Mouse (Mus musculus): ENCODE measurements around the gene Ugt1a10.

The Ugt1a10 gene

DNA sequence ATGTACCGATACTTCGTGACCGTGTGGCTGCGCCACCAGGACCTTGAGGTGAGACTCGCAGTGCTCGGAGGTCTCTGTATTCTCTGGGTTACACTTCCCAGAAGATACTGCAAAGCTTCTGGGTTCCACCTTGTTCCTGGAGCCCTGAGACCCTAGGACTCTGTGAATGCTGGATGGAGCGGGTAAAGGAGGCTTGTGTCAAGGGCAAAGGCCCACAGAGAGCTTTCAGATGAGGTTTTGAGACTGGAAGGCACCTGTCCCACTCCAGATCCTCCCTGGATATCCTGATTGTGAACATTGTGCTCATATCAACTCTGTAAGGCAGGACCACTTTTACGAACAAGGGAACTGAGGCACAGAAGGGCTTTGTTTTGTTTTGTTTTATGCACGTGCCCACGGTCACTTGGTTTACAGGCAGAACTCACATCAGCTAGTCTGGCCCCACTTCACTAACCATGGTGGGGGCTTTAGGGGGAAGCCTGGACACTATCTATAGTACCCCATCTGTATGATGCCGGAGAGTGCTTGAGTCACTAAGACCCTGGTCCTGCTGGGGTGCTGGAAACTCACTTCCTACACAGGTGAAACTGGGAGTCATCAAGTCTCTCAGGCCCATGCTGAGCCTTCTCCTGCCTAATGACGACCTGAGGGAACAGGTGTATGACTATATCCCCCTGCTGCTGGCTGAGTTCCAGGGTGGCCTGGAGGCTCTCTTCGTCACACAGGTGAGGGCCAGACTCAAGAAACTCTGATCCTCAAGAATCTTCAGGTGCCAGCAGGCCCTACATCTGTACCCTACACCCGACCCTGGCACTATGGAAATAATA, 178.4 kb downstream of the Ugt1a10 start:
- no peak for DNase-seq

- no peak for DNase-seq
These were observed 179.0 kb downstream of the Ugt1a10 start for GRCm38 (mm10) chr1:88234248-88234610.

DNA sequence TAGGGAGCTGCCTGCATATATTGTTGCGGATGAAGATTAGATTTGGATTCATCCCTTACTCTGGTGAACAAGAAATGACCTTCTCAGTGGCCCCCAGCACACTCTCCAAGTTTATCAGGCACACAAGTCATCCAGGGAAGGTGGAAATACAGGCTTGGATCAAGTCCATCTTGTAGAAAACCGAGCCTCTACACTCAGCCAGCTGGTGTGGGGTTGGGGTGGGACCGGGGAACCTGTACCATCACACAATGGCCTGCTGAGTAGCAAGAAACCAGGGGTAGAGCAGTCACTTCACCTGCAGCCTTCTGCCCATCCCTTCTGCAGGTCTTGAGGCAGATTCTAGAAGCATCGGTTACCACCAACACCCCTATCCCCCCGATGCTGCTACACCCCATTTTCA, 179.5 kb downstream of the Ugt1a10 start:
- no peak for DNase-seq

DNA sequence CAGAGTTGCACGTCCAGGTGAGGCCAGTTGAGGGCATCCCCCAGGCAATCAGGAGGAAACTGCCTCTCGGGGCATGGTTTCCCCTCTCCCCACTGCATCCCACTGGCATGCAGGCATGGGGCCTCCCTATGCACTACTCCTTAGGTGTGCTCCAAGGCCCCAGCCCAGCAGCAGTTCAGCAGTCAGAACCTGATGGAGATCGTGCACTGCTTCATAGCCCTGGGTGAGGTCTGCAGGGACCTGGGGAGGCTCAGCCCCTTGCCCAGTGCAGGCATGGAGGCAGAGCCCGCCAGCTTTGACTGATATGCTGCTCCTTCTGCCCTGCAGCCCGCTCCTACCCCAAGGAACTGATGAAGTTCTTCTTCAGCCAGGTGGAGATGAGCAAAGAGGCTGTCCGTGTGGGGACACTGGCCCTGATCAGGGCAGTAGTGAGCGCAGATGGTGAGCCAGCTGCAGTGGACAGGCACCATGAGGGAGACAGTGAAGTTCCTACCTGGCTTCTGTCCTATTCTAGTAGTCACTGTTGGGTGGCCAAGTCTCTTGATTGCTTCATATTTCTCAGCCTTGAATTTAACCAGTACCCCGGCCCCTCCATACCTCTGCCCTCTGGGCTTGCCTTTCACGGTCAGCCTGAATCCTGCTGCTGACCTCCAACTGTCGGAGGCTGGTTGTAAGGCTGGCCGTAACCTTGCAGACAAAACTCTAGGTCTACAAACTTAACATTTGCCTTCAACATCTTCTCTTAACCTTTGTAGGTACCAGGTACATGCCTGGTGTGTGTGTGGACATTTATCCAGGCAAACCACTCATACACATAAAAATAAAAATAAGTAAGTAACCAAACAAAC, 180.1 kb downstream of the Ugt1a10 start:
- DNase-seq = no peak

- no peak for DNase-seq
These were observed 180.8 kb downstream of the Ugt1a10 start for GRCm38 (mm10) chr1:88235894-88236415.

- DNase-seq = no peak
These were observed 182.1 kb downstream of the Ugt1a10 start for GRCm38 (mm10) chr1:88237311-88237710.

GRCm38 (mm10) chr1:88238771-88239170, 183.6 kb downstream of the Ugt1a10 start:
- DNase-seq = no peak

GRCm38 (mm10) chr1:88240072-88240471, 184.9 kb downstream of the Ugt1a10 start:
- DNase-seq = no peak

DNA sequence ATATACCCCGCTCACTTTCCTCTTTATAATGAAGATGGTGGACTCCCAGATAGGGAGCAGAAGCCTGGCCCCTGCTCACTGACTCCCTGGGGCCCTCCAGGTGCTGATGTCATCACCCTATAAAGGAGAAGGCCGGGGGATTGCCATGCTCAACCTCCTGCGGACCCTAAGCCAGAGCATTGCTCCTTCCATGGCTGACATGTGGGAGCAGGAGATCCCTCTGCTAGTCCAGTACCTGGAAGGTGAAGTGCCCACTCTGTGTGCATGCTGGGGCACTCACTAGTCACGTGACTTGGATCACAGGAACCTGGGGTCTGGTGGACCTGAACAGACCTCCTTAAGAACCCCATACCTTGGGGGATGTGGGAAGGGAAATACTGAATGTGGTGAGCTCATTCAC, 185.4 kb downstream of the Ugt1a10 start:
- no peak for DNase-seq

- DNase-seq = no peak
These were observed 188.7 kb downstream of the Ugt1a10 start for GRCm38 (mm10) chr1:88243861-88244260.

DNA sequence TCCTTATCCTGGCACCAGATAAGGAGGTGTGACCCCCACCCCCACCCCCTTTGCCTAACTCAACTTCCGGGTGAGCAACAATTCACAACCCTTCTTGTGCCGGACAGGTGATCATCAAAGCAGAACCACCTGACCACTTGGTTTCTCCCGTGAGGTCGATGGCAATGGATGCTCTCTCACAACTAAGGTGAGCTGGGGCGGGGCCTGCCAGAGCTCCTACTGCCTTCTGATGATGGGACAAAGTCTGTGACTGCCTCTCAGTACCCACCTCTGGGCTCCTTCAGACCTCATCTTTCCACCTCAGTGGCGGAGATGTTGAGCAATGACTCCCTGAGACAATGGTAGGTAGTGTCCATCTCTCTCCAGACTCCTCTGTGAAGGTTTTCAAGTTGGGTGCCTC, 190.7 kb downstream of the Ugt1a10 start:
- DNase-seq = no peak

GRCm38 (mm10) chr1:88246386-88246785, 191.2 kb downstream of the Ugt1a10 start:
- DNase-seq = no peak

DNA sequence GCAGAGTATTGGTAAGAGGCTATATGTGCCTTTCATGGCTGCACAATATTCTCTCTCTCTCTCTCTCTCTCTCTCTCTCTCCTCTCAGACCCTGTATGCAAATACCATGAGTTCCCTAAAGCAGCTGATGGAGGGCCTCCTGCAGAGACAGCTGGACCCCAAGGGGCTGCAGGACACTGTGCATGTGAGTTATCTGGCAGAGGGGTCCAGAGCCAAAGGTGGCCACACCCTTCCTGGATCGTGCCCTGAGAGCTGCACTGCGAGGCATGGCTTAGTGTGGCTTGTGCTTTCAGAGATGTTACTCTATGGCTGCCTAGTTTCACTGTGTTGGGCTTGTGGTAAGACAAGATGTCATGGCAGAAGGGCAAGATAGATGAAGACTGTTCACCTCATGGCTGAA, 192.5 kb downstream of the Ugt1a10 start:
- DNase-seq = no peak

- DNase-seq = no peak
These were observed 193.5 kb downstream of the Ugt1a10 start for GRCm38 (mm10) chr1:88248658-88249057.

DNA sequence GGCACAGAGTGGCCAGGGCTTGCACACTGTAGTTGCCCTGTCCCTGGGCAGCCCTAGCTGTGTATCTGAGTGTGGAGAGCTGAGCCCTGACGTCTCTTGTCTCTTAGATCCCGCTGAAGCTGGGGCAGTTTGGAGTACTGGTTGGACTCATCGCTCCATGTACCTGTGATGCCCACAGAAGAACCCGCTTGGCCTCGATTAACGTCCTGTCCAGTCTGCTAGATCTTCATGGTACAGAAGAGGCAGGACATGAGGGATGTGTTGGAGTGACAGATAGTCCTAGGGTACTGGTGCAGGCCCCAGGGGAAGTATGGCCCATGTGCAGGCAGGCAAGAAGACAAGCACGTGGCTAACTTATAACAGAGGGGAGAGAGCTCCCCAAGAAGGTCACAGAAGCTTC, 194.4 kb downstream of the Ugt1a10 start:
- DNase-seq = no peak

DNA sequence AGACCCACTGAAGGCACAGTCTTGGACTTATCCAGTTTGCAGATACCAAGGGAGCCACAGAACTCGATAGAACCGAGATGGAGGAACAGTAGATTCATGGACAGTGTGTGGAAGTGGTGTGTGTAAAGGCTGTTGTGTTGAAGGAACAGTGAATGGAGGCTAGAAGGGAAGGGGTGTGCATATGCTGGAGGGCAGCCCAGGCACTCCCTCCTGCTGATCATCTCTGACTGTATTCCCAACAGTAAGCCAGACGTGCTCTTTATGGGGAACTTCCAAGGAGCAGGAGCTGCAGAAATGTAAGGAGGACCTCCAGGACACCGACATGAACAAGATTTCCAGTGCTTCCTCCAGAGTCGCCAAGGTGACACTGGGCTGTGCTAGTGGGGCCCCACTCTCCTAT, 194.8 kb downstream of the Ugt1a10 start:
- no peak for DNase-seq

GRCm38 (mm10) chr1:88253106-88253505, 197.9 kb downstream of the Ugt1a10 start:
- DNase-seq = no peak

DNA sequence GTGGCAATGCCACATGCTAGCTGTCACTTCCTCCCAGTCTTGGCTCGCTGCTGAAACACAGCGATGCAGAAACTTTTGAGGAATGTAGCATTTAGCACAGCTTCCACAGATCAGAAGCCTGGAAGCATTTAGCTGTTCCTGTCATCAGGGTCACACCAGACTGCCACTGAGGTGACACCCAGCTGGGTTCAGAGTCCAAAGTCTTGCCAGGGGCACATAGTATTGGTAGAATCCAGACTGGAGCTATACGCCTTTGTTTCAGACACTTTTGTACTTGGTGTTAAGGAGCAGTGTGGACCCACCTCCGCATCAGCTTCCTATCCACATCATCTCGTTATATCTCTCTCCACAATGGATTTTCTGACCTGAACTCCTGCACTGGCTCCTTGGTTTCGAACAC, 198.4 kb downstream of the Ugt1a10 start:
- no peak for DNase-seq

DNA sequence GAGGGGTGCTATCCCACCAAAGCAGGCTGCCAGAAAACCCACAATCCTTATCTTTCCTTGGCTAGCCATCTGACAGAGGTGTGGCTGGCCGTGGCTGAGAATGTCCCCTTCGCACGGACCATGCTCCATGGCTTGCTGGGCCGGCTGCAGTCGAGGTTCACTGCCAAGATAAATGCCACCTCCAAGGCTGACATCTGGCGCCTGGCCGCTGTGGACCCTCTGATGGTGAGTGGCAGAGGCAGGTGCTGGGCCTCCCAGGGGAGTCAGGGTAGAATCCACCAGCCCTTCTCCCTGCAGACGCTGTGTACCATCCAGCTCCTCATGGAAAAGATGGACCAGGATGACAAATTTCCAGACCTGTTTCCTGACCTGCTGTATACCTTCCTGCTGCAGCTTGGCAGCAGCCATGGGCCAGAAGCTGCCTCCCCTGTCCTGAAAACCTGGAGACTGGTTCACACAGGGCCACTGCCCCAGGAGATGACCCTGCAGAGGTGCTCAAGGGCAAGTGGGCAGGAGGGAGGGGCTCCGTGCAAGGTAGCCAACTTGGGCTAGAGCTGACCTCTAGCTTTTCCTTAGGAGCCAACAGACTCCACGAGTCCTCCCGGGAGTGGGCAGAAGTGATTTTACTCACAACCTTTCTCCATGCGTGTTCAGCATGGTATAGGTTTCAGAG, 199.7 kb downstream of the Ugt1a10 start:
- DNase-seq = no peak

GRCm38 (mm10) chr1:88255466-88255857, 200.3 kb downstream of the Ugt1a10 start:
- DNase-seq = no peak

DNA sequence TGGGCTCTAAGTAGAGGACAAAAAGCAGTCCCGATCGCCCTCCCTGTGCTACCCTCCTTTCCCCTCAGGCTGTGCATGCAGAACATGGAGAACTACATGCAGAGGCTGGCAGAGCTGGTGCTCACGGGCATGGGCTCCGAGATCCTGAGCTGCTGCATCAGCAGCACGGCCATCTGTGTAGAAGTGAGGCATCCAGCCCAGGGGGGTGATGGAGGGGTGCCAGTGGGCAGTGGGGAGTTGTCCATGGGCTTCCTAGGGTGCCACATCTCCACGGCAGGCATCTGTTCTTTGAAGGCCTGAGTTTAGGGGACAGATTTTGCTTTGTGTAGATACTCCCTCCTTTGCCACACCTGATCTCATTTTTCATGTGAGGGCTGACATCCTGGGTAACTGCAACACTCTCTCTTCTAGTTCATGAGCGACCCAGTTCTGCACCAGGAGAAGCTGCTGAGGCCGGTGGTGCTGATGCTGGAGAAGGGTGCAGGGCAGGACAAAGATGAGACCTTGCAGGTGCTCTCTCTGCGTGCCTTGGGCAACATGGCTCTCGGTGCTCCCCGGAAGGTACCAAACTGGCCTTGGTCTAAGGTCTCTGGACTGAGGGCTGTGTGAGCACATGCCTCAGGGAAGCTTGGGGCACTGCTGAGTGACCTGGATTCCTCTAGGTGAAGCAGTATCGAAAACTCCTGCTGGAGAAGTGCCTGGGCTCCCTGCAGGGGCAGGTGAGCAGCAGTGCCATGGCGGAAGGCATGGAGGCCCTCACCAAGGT, 201.0 kb downstream of the Ugt1a10 start:
- no peak for DNase-seq

- no peak for DNase-seq
These were observed 201.9 kb downstream of the Ugt1a10 start for GRCm38 (mm10) chr1:88256886-88257663.
